Mouse (Mus musculus) megakaryocyte, embryonic 14.5 days (primary cell): Measurements from ENCODE around the gene Emc8.

Experiments used
- FLI1 ChIP-seq: IDR thresholded peaks from 2 replicates; pipeline ENCODE4 v1.6.1; 2012; ENCODE audit warnings: low read length, inconsistent platforms, mixed read lengths
- GATA1 ChIP-seq: IDR thresholded peaks from 3 replicates; pipeline ENCODE4 v1.6.1; 2012; ENCODE audit warnings: mixed read lengths, low read length, inconsistent platforms, borderline replicate concordance

GRCm38 (mm10) chr8:120671775-120672174, 3.4 kb upstream of the Emc8 start:
- TF ChIP-seq GATA1 (no peak), FLI1 (no peak)
